In the genomic region with DNA sequence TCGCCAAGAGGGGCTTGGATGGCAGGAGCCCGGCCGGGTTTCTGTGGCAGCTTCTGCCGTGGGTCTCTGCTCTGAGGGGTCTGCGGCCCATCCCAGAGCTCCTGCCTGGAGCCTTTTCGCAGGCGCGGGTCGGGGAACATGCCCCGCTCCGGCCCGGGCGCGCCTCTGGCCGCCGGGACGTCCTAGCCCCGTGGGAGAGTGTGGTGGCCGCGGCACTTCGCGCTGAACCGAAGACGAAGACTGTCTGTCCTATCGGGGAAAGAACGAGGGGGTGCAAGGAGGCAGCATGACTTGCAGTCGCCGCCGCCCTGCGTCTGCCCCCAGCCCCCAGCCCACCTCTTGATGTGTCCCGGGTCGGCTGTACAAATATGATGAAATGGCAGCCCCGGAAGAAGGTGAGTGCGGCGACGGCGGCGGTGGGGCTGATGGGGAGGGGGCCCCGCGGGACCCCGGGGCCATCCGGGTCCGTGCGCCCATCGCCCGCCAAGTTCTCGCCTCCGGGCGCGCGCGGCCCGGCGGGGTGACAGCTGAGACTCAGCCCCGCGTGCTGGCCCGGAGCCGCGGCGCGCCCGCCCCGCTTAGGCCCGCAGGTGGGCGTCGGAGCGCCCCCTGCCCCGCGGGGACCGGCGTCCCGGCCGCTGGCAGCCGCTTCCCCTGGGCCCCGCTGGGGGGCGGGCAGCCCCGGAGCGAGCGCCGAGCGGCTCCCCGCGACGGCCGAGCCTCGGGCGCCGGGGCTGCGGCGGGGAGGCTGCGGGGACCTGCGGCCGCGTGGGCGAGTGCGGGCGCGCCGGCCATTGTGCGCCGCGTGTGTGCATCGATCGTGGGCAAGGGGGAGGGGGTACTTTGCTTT, we compare ENCODE assay signal across 8 mouse cellular contexts.
A peak's percentile ranks its signal among the peaks of the same experiment; 100 is the strongest.
DNase-seq lines count a peak whose midpoint lies in the region; ATAC-seq and TF ChIP-seq lines count a peak whose summit lies in the region.

No protein-coding gene starts in this region.

- intact Hi-C loops in heart, adult 2 months (cut with DNase I), result loop anchor here (2.0 kb wide), 2 partner anchors 140 to 230 kb away; a partner anchor contains a TSS

- no peaks in the 10 kb centered on the region for H3K9me3 ChIP-seq in liver, postnatal 0 days (ENCODE audit: low read length)
- 0 out of 2 replicates have a peak, but pooled peaks cover 6% of the 10 kb centered on the region for H3K9me3 ChIP-seq in neural tube, embryonic 13.5 days

- H3K79me2 ChIP-seq in heart, adult 2 months (replicated peaks; ENCODE audit: control insufficient read depth, insufficient read depth, low read length), result peaks cover 6% of the 10 kb centered on the region

- DNase-seq in 3T3-L1 (ENCODE audit: low read depth, low spot score), result peak; percentile 31
- DNase-seq in T-cell, adult 2 months (ENCODE audit: low spot score), result peak; percentile 44
- DNase-seq in embryo, embryonic 11 days, result peak; percentile 77
- DNase-seq in heart, adult 2 months, result peak; percentile 75 to 78
- peak; percentile 60 for DNase-seq in kidney, adult 18-20 months
- peak; percentile 38 for DNase-seq in liver, postnatal 0 days
- peak; percentile 67 for DNase-seq in thymus, postnatal 14 days

- H3K27me3 ChIP-seq in heart, adult 2 months (ENCODE audit: control insufficient read depth, insufficient read depth, low read length), result no peaks in the 10 kb centered on the region
- H3K27me3 ChIP-seq in liver, postnatal 0 days (ENCODE audit: insufficient read depth, low read length), result peaks cover 21% of the 10 kb centered on the region
- H3K27me3 ChIP-seq in neural tube, embryonic 13.5 days, result no peaks in the 10 kb centered on the region

- no peak for TF ChIP-seq POLR2A in heart, adult 2 months (IDR thresholded peaks at IDR 0.05; ENCODE audit: insufficient read depth, low read depth, low read length)

- H3K27ac ChIP-seq in heart, adult 2 months, result peak overlapping the region; percentile 95
- H3K27ac ChIP-seq in liver, postnatal 0 days (ENCODE audit: low read depth), result peak overlapping the region; percentile 46
- H3K27ac ChIP-seq in neural tube, embryonic 13.5 days (replicated peaks), result peak overlapping the region; percentile 93

- peak; percentile 28 for TF ChIP-seq CTCF in heart, adult 2 months (IDR thresholded peaks at IDR 0.05)
- TF ChIP-seq CTCF in liver, postnatal 0 days (IDR thresholded peaks at IDR 0.05; ENCODE audit: low read depth), result no peak

- peak; percentile 64 for ATAC-seq in liver, postnatal 0 days
- ATAC-seq in neural tube, embryonic 13.5 days (ENCODE audit: low read depth), result peak; percentile 65

- H3K4me2 ChIP-seq in liver, postnatal 0 days (ENCODE audit: low read depth, low read length), result peak overlapping the region; percentile 89
- peak overlapping the region; percentile 76 for H3K4me2 ChIP-seq in neural tube, embryonic 13.5 days

- H3K36me3 ChIP-seq in heart, adult 2 months (ENCODE audit: control insufficient read depth, insufficient read depth, low read length), result peaks cover 5% of the 10 kb centered on the region; the same call in 1 of the 2 replicates
- no peaks in the 10 kb centered on the region for H3K36me3 ChIP-seq in liver, postnatal 0 days (replicated peaks; ENCODE audit: insufficient read depth, low read length)
- no peaks in the 10 kb centered on the region; the same call in 1 of the 2 replicates for H3K36me3 ChIP-seq in neural tube, embryonic 13.5 days

- WGBS in heart, adult 2 months, result under 1% methylated on average over 103 of the region's 104 CpGs
- WGBS in liver, postnatal 0 days (ENCODE audit: insufficient replicate concordance), result 1% methylated on average over 86 of the region's 104 CpGs
- under 1% methylated on average over 99 of the region's 104 CpGs for WGBS in neural tube, embryonic 13.5 days

- peak overlapping the region; percentile 77 for H3K4me3 ChIP-seq in heart, adult 2 months
- H3K4me3 ChIP-seq in liver, postnatal 0 days (ENCODE audit: low read depth, low read length), result peak overlapping the region; percentile 59
- peak overlapping the region; percentile 81 for H3K4me3 ChIP-seq in neural tube, embryonic 13.5 days

- H3K4me1 ChIP-seq in heart, adult 2 months (ENCODE audit: control insufficient read depth, insufficient read depth, low read length), result peaks cover 7% of the 10 kb centered on the region
- H3K4me1 ChIP-seq in liver, postnatal 0 days (ENCODE audit: insufficient read depth), result 0 out of 2 replicates have a peak, but pooled peaks cover 3% of the 10 kb centered on the region
- peaks cover 46% of the 10 kb centered on the region for H3K4me1 ChIP-seq in neural tube, embryonic 13.5 days (replicated peaks)

- H3K9ac ChIP-seq in heart, adult 2 months (ENCODE audit: low read depth, low read length), result peak overlapping the region; percentile 73
- H3K9ac ChIP-seq in liver, postnatal 0 days (replicated peaks), result peak overlapping the region; percentile 71
- peak overlapping the region; percentile 88 for H3K9ac ChIP-seq in neural tube, embryonic 13.5 days

- TF ChIP-seq EP300 in heart, adult 2 months (IDR thresholded peaks at IDR 0.05; ENCODE audit: insufficient read depth, low read depth, low read length), result no peak
- TF ChIP-seq EP300 in liver, postnatal 0 days (IDR thresholded peaks at IDR 0.05; ENCODE audit: low read depth), result no peak

Comparison
In these comparisons a context has a peak if more than half of its experiments do, and no peak if none do; other contexts are left out.
1. Peak in every context shown above with its lines: DNase-seq, ATAC-seq, H3K4me3 ChIP-seq and H3K27ac ChIP-seq.